Mouse (Mus musculus) heart, embryonic 10.5 days (tissue): ENCODE data around the gene Gpr146. TPM values are rescaled to one million over a fixed set of nuclear protein-coding genes. Genes with fewer than 3 reads are reported as not detected.

Source experiments
- DNase-seq: peaks from one replicate; pipeline ENCODE4 v3.0.0-alpha.2; 2017; ENCODE audit warnings: low spot score
- H3K27ac ChIP-seq: fragments of 300-500 bp; sonication (generic); 2 replicates; pipeline ENCODE4 v1.5.1; 2016; ENCODE audit warnings: mild to moderate bottlenecking
- H3K27me3 ChIP-seq: fragments of 300-500 bp; sonication (generic); 2 replicates; pipeline ENCODE4 v1.6.1; 2016; ENCODE audit warnings: mild to moderate bottlenecking; ENCODE audit not compliant: poor library complexity, insufficient read depth, severe bottlenecking
- H3K36me3 ChIP-seq: fragments of 300-500 bp; sonication (generic); 2 replicates; pipeline ENCODE4 v1.6.1; 2016; ENCODE audit warnings: mild to moderate bottlenecking, moderate library complexity
- H3K4me1 ChIP-seq: fragments of 300-500 bp; sonication (generic); 2 replicates; pipeline ENCODE4 v1.6.1; 2016; ENCODE audit warnings: mild to moderate bottlenecking
- H3K4me3 ChIP-seq: fragments of 300-500 bp; sonication (generic); 2 replicates; pipeline ENCODE4 v1.5.1; 2016; ENCODE audit warnings: mild to moderate bottlenecking, moderate library complexity
- H3K9me3 ChIP-seq: fragments of 300-500 bp; sonication (generic); 2 replicates; pipeline ENCODE4 v1.6.1; 2016; ENCODE audit warnings: mild to moderate bottlenecking, moderate library complexity
- WGBS: fragments of 180-500 bp; shearing (Covaris S2); methylation state at CpG from one replicate; pipeline ENCODE4 v1.1.7; 2016; 5-methylcytosine and 5-hydroxymethylcytosine counted together
- polyA plus RNA-seq: library from polyadenylated mRNA; unstranded; fragments of >200 nt; fragmentation: Nextera tagmentation; extraction: Ambion mirVana; gene quantifications from 2 replicates; pipeline ENCODE4 v1.2.1, GENCODE M21; 2016

Gpr146 gene
- polyA plus RNA-seq, 1 experiment from 2014 or later: 5.6 TPM

DNA sequence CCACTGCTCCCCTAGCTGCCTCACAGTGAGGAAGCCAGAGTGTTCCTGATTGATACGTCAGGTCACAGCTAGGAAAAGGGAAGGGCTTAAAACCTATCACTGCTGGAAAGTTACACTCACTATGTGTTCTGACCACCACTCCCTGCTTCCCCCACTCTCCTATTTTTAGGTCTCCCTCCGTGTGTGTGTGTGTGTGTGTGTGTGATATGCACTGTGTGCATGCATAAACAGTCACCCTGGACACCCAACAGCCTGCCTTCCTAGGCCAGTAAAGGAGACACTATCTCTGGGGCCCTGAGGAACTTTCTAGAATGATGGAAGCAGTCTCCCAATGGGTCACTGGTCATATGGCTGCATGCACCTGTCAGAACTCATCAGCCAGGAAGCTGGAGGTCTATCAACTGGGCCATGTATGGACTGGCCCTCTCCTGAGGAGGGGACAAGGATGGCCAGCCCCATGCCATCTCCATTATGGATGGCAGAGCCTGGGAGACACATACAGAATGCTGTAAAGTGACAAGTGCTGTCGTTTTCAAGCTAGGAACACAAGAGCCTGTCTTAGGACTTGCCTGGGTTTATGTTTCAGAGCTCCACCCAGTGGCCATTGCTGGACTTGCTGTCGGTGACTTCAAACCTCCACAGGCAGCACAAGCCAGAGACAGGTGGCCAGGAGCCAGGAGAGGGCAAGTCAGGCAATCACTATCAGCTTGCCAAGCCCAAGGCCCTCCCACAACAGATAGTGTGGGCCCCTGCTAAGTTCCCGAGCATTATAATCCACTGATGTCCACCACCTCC lies 20.7 kb downstream of the Gpr146 start:
- H3K27ac ChIP-seq: peak overlapping the region; percentile 39; the same call in 1 of the 2 replicates
- peaks cover 4% of the 10 kb centered on the region for H3K36me3 ChIP-seq

DNA sequence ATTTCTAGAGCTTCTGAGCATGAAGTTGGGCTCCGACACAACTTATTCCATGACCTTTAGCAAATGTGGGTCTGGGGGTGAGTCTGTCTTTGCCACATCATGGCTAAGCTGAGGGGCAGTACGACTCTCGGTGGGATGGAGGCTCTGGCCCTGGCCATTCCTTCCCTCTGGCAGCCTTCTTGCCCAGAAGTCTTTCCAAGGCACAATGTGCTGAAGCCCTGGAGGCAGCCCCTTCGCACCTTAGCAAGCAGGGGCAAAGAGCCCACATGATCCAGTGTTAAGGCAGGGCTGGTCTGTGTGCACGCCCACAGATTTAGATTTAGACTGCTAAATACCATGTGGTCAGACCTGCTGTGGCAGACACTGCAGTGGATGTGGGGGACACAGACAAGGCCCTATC lies 21.3 kb downstream of the Gpr146 start:
- Histone ChIP-seq H3K36me3 (no peaks in the 10 kb centered on the region), H3K4me3 (no peak overlapping the region), H3K9me3 (no peaks in the 10 kb centered on the region), H3K27me3 (peaks cover 10% of the 10 kb centered on the region; the same call in 1 of the 2 replicates), H3K27ac (0 out of 2 replicates have a peak overlapping the region, but pooled peaks have one; percentile 12), H3K4me1 (peaks cover 33% of the 10 kb centered on the region)
- WGBS: 74% methylated on average over 5 of the region's 5 CpGs
- DNase-seq: no peak

More for the DNA sequence above, 20.7 kb downstream of the Gpr146 start:
- WGBS: 21% methylated on average over 5 of the region's 5 CpGs
- Histone ChIP-seq H3K9me3 (no peaks in the 10 kb centered on the region), H3K4me3 (no peak overlapping the region), H3K4me1 (peaks cover 30% of the 10 kb centered on the region), H3K27me3 (0 out of 2 replicates have a peak, but pooled peaks cover 10% of the 10 kb centered on the region)
- DNase-seq: peak; percentile 94

DNA sequence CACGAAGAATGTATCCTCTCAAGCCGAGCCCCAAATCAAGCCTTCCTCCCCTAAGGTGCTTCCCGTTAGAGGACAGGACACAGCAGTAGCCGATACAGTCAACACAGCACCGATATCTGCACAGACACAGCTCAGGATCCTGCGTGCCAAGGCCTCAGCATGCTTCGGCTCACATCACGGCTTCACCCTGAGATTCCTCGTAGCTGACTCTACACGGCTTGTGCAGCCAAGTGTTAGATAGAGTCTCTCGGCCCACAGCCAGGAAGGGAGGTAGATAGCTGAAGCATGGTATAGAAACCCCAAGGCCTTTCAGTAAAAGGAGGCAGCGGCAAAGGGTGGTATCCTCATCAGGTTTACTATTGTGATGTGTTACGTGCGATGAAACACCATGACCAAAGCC lies 22.5 kb downstream of the Gpr146 start:
- Histone ChIP-seq H3K36me3 (no peaks in the 10 kb centered on the region), H3K9me3 (no peaks in the 10 kb centered on the region), H3K27me3 (peaks cover 19% of the 10 kb centered on the region; the same call in 1 of the 2 replicates), H3K4me3 (no peak overlapping the region), H3K27ac (no peak overlapping the region), H3K4me1 (peaks cover 36% of the 10 kb centered on the region)
- 85% methylated on average over 14 of the region's 14 CpGs for WGBS
- DNase-seq: no peak

DNA sequence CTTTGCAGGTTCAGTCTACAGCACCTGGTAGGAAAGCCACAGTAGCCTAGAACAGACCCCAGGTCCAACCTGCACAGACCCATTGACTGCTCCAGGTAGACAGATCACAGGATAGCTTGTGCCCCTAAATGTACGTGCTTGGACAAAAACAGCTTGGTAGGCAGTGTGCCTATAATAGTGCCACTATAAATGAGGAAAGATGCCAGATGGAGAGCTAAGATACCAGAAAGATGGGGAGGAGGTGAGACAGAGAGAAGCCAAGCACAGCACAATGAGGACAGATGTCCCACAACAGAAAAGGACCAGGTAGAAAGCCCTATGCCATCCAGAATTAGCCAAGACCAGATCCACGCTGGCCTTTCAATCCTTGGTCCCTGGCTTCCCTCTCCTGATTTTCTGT lies 24.6 kb downstream of the Gpr146 start:
- H3K27me3 ChIP-seq: peaks cover 27% of the 10 kb centered on the region
- no peak overlapping the region for H3K4me3 ChIP-seq
- H3K9me3 ChIP-seq: no peaks in the 10 kb centered on the region
- no peak for DNase-seq
- WGBS: 95% methylated on average over 2 of the region's 2 CpGs
- peaks cover 52% of the 10 kb centered on the region for H3K4me1 ChIP-seq
- H3K27ac ChIP-seq: no peak overlapping the region
- H3K36me3 ChIP-seq: no peaks in the 10 kb centered on the region

DNA sequence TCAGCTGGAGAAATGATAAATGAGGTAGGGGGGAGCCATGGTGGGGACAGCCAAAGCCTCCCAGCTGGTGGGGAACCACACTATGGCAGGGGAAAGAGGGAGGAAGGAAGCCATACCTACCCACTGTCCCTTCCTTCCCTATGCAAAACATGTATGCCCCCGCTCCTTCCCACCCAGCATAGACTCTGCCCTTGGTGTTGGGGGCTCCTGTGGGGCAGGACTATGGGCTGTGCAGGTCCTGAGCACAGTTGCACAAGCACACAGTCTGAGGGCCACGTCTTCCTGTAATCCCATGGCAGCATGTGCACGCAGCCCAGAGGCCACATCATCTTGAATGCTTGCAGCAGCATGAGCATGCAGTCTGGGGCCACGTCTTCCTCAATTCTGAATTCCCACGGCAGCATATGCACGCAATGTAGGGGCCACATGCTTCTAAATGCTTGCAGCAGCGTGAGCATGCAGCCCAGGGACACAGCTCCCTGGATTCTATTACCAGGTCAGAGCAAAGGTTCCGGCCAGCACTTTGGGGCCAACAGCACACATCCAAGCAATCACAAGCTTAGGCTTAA lies 26.3 kb downstream of the Gpr146 start:
- peaks cover 34% of the 10 kb centered on the region for H3K27me3 ChIP-seq
- H3K4me3 ChIP-seq: no peak overlapping the region
- H3K36me3 ChIP-seq: no peaks in the 10 kb centered on the region
- DNase-seq: no peak
- peaks cover 37% of the 10 kb centered on the region for H3K4me1 ChIP-seq
- WGBS: 89% methylated on average over 8 of the region's 8 CpGs
- H3K27ac ChIP-seq: 0 out of 2 replicates have a peak overlapping the region, but pooled peaks have one; percentile 13
- no peaks in the 10 kb centered on the region for H3K9me3 ChIP-seq

DNA sequence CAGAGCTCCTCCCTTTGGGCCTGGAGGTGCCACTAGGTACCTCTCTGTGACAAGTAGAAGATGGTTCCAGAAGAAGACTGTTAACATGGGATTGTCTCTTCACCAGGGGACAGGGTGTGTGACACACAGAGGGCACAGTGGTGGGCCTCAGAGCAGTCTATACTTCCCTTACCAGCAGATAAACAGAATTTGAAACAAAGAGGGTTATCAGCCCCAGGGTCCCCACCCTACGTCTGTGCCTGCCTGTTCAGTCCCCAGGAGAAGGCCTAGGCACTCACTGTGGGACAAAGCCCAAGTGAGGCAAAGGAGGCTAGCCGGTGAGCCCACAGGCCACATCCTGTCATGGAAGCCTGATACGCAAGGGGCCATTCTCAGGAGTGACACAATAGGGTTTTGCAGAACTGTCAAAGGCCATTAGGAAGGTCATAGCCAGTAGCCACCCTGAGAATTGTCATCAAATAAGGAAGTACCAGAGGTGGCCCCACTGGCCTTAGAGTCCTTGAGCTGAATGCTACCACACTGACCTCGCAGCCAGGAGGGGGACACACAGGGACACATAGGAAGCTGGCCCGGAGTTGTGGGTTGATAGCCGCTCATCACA lies 27.4 kb downstream of the Gpr146 start, which contains the start of gene C130050O18Rik:
TSS of gene C130050O18Rik (plus strand) at position 480 of the 601 bp plus-strand sequence.
- Histone ChIP-seq H3K9me3 (no peaks in the 10 kb centered on the region), H3K27ac (peak within 1 kb of the TSS; percentile 59), H3K36me3 (no peaks in the 10 kb centered on the region), H3K27me3 (peaks cover 34% of the 10 kb centered on the region), H3K4me3 (no peak within 1 kb of the TSS), H3K4me1 (peaks cover 43% of the 10 kb centered on the region)
- 61% methylated on average over 6 of the region's 6 CpGs for WGBS
- DNase-seq: no peak

DNA sequence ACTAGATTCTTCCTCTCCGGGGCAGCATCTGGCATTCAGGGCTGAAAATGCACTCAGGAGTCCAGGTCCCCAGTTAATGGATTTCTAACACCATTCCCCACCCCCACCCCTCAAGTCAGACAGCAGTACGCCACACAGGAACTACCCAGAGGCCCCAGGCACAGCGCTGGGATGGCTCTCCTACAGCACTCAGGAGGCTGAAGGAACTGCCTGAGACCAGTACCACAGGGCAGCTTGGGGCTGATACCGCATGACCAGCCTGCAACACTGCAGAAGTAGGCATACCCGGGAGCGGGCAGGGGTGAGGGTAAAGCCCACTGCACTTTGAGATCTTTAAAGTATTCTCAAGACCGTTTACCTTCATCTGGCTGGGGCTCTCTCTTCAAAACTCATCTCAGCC lies 28.0 kb downstream of the Gpr146 start:
- no peaks in the 10 kb centered on the region for H3K9me3 ChIP-seq
- H3K4me3 ChIP-seq: no peak overlapping the region
- H3K27me3 ChIP-seq: peaks cover 31% of the 10 kb centered on the region
- WGBS: 78% methylated on average over 7 of the region's 7 CpGs
- no peak for DNase-seq
- peak overlapping the region; percentile 48 for H3K27ac ChIP-seq
- peaks cover 49% of the 10 kb centered on the region for H3K4me1 ChIP-seq
- no peaks in the 10 kb centered on the region for H3K36me3 ChIP-seq

DNA sequence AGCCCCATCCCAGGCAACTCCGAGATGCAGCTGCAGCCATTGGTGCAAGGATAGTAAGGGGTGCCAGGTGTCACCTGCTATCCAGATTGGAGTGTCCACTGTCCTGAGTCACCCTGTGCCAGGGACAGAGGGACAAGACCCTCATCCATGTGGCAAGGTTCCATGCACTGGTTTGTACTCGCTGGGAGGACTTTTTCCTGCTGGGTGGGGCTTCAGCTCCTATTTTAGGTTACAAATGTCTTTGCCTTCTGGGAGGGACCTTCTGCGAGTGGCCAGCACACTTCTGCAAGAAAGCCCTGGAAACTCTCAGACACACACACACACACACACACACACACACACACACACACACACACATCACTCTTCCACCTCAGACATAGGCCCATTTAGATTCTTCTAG lies 28.5 kb downstream of the Gpr146 start:
- DNase-seq: no peak
- peak overlapping the region; percentile 48; the same call in 1 of the 2 replicates for H3K27ac ChIP-seq
- H3K27me3 ChIP-seq: peaks cover 32% of the 10 kb centered on the region
- H3K4me3 ChIP-seq: no peak overlapping the region
- 51% methylated on average over 3 of the region's 3 CpGs for WGBS
- peaks cover 54% of the 10 kb centered on the region for H3K4me1 ChIP-seq
- no peaks in the 10 kb centered on the region for H3K36me3 ChIP-seq
- no peaks in the 10 kb centered on the region for H3K9me3 ChIP-seq

DNA sequence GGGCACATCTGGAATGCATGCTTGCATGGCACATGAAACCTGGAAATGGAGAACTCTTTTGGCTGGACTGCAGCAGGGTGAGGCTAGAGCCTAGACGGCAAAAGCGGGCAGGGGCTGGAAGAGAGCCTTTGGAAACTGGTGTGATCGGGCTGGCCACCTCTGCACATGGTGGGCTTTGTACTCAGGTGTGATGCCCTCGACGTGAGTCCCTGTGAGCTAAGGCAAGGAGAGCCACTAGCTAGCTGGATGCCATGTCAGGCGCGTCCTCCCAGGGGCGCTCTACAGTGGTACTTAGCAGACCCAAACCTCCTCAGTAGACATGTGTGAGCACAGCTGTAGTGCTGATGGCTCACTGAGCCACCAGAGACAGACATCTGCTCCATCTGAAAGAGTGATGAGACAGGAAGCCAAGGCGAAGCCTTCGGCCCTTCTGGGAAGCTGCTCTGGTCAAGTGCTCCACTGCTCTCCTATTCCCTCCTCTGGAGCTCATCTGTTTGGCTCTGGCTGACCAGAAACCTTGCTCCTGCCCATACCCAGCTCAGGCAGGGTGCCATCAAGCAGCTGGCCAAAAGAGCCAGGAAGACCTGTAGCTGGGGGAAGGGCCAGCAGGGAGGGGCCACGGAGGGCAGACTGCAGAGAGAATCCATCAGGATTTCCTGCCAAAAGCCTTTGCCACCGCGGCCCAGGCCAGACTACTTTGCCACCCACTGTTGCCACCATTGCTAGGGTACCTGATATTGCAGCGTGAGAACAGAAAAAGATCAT lies 29.8 kb downstream of the Gpr146 start:
- Histone ChIP-seq H3K4me3 (no peak overlapping the region), H3K27me3 (peaks cover 44% of the 10 kb centered on the region), H3K9me3 (no peaks in the 10 kb centered on the region), H3K27ac (no peak overlapping the region), H3K4me1 (peaks cover 63% of the 10 kb centered on the region), H3K36me3 (no peaks in the 10 kb centered on the region)
- 81% methylated on average over 14 of the region's 14 CpGs for WGBS
- DNase-seq: no peak

DNA sequence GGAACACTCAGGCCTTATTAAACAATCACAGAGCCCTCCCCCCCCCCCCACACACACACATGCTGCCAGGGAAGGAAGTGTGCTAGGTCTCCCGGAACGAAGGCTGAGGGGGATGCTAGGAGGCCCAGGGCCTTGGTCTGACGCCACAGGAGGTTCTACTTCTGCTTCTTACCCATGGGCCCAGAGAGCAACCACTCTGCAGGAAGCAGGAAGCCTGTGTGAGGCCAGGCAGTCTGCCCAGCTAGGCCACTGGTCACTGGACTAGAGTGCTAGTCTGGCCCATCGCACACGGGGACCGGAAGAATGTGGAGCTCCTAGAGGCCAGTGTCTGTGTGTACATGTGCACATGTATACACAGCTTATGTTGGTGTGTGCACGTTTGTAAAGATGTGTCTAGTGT lies 31.0 kb downstream of the Gpr146 start:
- Histone ChIP-seq H3K36me3 (no peaks in the 10 kb centered on the region), H3K4me1 (peaks cover 63% of the 10 kb centered on the region), H3K4me3 (no peak overlapping the region), H3K9me3 (no peaks in the 10 kb centered on the region), H3K27ac (no peak overlapping the region), H3K27me3 (peaks cover 51% of the 10 kb centered on the region)
- WGBS: 74% methylated on average over 7 of the region's 7 CpGs
- DNase-seq: no peak

DNA sequence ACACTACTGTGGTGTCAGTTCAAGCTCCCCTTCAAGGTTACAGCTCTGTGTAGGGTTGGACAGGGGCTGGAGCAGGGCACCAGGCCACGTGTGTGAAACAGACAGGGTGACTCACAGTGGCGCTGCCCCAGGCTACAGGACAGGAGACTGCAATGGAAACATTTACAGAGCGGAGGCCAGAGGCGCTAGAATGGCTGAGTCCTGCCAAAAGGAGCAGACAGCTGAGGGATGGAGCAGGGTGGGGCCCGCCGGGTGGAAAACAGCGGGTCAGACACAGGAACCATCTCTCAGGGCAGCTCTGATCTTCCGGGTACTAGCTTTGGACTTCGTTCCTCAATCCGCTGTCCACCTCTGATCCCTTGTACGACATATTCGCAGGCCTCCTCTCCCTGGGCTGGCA lies 31.9 kb downstream of the Gpr146 start:
- Histone ChIP-seq H3K36me3 (no peaks in the 10 kb centered on the region), H3K4me3 (no peak overlapping the region), H3K27ac (no peak overlapping the region), H3K9me3 (no peaks in the 10 kb centered on the region), H3K4me1 (peaks cover 54% of the 10 kb centered on the region), H3K27me3 (peaks cover 56% of the 10 kb centered on the region)
- 76% methylated on average over 12 of the region's 12 CpGs for WGBS
- DNase-seq: no peak

DNA sequence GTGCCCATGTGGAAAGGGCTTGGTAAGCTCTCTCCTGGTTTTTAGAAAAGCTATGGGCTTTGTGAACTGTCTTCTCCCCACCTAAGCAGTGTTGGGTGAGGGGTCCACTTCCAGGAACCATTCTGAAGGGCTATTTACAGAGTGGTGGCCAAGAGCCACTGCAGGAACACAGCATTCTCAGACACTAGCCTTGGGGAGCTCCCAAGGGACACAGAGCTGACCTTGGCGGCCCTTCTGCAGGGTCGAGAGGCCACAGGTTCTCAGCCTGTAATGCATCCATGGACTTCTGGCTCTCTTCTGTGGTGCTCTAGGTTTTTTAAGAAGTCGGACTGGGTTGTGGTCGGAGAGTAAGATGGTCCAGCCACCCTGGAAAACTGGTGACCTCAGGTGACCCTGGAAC lies 32.6 kb downstream of the Gpr146 start:
- peaks cover 48% of the 10 kb centered on the region for H3K4me1 ChIP-seq
- no peak for DNase-seq
- 0 out of 2 replicates have a peak, but pooled peaks cover 5% of the 10 kb centered on the region for H3K36me3 ChIP-seq
- H3K27ac ChIP-seq: peak overlapping the region; percentile 16; the same call in 1 of the 2 replicates
- H3K9me3 ChIP-seq: no peaks in the 10 kb centered on the region
- WGBS: 84% methylated on average over 4 of the region's 4 CpGs
- H3K27me3 ChIP-seq: peaks cover 56% of the 10 kb centered on the region
- no peak overlapping the region for H3K4me3 ChIP-seq
